Mouse (Mus musculus): ENCODE results near the gene Cel.

GRCm38 (mm10) chr2:28612436-28613063 is 49.3 kb upstream of the Cel start:
- TF ChIP-seq CTCF (IDR thresholded peaks at IDR 0.05; ENCODE audit: low read depth) (no peak), EP300 (optimal IDR thresholded peaks at IDR 0.05) (no peak)

Measured in stomach, postnatal 0 days (tissue).